8 mouse cellular contexts compared by ENCODE assay signal in the genomic region with DNA sequence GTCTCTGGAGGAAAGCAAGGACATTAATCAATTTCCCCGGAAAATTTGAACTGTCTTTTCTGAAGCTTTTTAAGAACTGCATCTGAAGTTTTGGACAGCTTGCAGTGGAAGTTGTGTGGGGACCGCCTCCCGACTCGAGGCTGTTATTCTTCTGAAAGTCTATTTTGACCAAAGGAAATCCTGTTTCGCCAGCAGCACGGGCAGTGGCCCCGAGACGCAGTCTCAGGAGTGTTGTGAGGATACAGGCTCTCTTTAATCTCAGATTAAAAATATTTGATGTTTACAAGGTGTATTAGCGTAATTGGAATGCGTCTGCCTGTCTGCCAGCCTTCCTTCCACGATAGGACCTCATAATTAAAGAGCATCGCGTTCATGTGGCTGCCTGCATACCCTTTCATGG.
DNase-seq lines count a peak whose midpoint lies in the region; ATAC-seq and TF ChIP-seq lines count a peak whose summit lies in the region.

No protein-coding gene starts in this region.

- H3K9me3 ChIP-seq in lung, embryonic 15.5 days = no peaks in the 10 kb centered on the region

- peak overlapping the region; percentile 38 for H3K4me3 ChIP-seq in gastrocnemius, adult 2 months
- peak overlapping the region; percentile 2; the same call in 1 of the 2 replicates for H3K4me3 ChIP-seq in brown adipose tissue, adult 24 weeks (ENCODE audit: insufficient read depth, low read depth, low read length)
- no peak overlapping the region for H3K4me3 ChIP-seq in lung, embryonic 15.5 days
- no peak overlapping the region for H3K4me3 ChIP-seq in thymus, adult 2 months (ENCODE audit: control insufficient read depth, insufficient read depth, low read length)

- 56% methylated on average over 13 of the region's 13 CpGs for WGBS in lung, embryonic 15.5 days
- WGBS in thymus, adult 2 months = 11% methylated on average over 13 of the region's 13 CpGs

- H3K9ac ChIP-seq in lung, embryonic 15.5 days = no peak overlapping the region

- intact Hi-C loops in gastrocnemius, adult 2 months (cut with DNase I) = no loop called here

- peak overlapping the region; percentile 70 for H3K27ac ChIP-seq in gastrocnemius, adult 2 months
- H3K27ac ChIP-seq in brown adipose tissue, adult 24 weeks (replicated peaks; ENCODE audit: low read depth, low read length) = peak overlapping the region; percentile 81
- peak overlapping the region; percentile 58 for H3K27ac ChIP-seq in lung, embryonic 15.5 days
- no peak overlapping the region for H3K27ac ChIP-seq in thymus, adult 2 months (ENCODE audit: control insufficient read depth, insufficient read depth, low read length)

- H3K27me3 ChIP-seq in lung, embryonic 15.5 days = no peaks in the 10 kb centered on the region
- no peaks in the 10 kb centered on the region for H3K27me3 ChIP-seq in thymus, adult 2 months (ENCODE audit: control insufficient read depth, insufficient read depth, low read length)

- H3K4me2 ChIP-seq in lung, embryonic 15.5 days = no peak overlapping the region

- H3K4me1 ChIP-seq in brown adipose tissue, adult 24 weeks (ENCODE audit: control insufficient read depth, insufficient read depth, insufficient read length, low read length) = peaks cover 6% of the 10 kb centered on the region
- peaks cover 11% of the 10 kb centered on the region; the same call in 1 of the 2 replicates for H3K4me1 ChIP-seq in lung, embryonic 15.5 days
- no peaks in the 10 kb centered on the region for H3K4me1 ChIP-seq in thymus, adult 2 months (replicated peaks; ENCODE audit: control insufficient read depth, insufficient read depth, low read length)

- peak; percentile 24 for DNase-seq in gastrocnemius, adult 2 months
- no peak for DNase-seq in gastrocnemius, adult 8-10 months (ENCODE audit: low spot score in 2 of 2)
- DNase-seq in kidney, adult 8-10 months = peak; percentile 22 to 45
- no peak for DNase-seq in cerebellum, adult 8-10 months
- DNase-seq in ovary, postnatal 14 days (ENCODE audit: low spot score) = no peak
- no peak for DNase-seq in thymus, adult 2 months

- TF ChIP-seq POLR2A in thymus, adult 2 months (IDR thresholded peaks at IDR 0.05; ENCODE audit: control insufficient read depth, extremely low read depth, insufficient read depth, low read length, poor library complexity) = no peak

- TF ChIP-seq CTCF in gastrocnemius, adult 2 months (IDR thresholded peaks at IDR 0.05) = no peak
- no peak for TF ChIP-seq CTCF in thymus, adult 2 months (IDR thresholded peaks at IDR 0.05; ENCODE audit: borderline replicate concordance, control insufficient read depth, extremely low read depth, insufficient read depth, low read length, poor library complexity)

- ATAC-seq in lung, embryonic 15.5 days (ENCODE audit: borderline replicate concordance, extremely low read depth, low FRiP score, low TSS enrichment) = no peak

- no peaks in the 10 kb centered on the region for H3K36me3 ChIP-seq in lung, embryonic 15.5 days
- no peaks in the 10 kb centered on the region for H3K36me3 ChIP-seq in thymus, adult 2 months (ENCODE audit: control insufficient read depth, insufficient read depth, low read length)

Comparison
In these comparisons a context has a peak if more than half of its experiments do, and no peak if none do; other contexts are left out.
1. DNase-seq: peak in gastrocnemius, adult 2 months (single experiment) and kidney, adult 8-10 months (2 of 2); none in gastrocnemius, adult 8-10 months (0 of 2), cerebellum, adult 8-10 months (single experiment), ovary, postnatal 14 days (single experiment) and thymus, adult 2 months (single experiment).
2. H3K4me3 ChIP-seq: peak in gastrocnemius, adult 2 months (single experiment) and brown adipose tissue, adult 24 weeks (single experiment); none in lung, embryonic 15.5 days (single experiment) and thymus, adult 2 months (single experiment).